Mouse (Mus musculus): ENCODE measurements around the gene Cdkal1. TPM values are rescaled to one million over a fixed set of nuclear protein-coding genes. Genes with fewer than 3 reads are reported as not detected.

Gene Cdkal1
- total and polyA plus RNA-seq, 3 experiments: 3.9 to 30.3 (median 29.9) TPM

- 90% methylated on average over 4 of the region's 4 CpGs for WGBS
- Histone ChIP-seq H3K36me3 (ENCODE audit: control insufficient read depth, insufficient read depth, low read length) (no peaks in the 10 kb centered on the region), H3K9ac (ENCODE audit: low read depth, low read length) (no peak overlapping the region), H3K79me2 (replicated peaks; ENCODE audit: control insufficient read depth, insufficient read depth, low read length) (no peaks in the 10 kb centered on the region), H3K27ac (no peak overlapping the region), H3K4me1 (ENCODE audit: control insufficient read depth, insufficient read depth, low read length) (no peaks in the 10 kb centered on the region), H3K27me3 (ENCODE audit: control insufficient read depth, insufficient read depth, low read length) (no peaks in the 10 kb centered on the region), H3K4me3 (no peak overlapping the region)
- DNase-seq: no peak
- intact Hi-C loops (cut with DNase I): no loop called here
- no peak for TF ChIP-seq EP300 (IDR thresholded peaks at IDR 0.05; ENCODE audit: insufficient read depth, low read depth, low read length)
- no peak for TF ChIP-seq CTCF (IDR thresholded peaks at IDR 0.05)
- TF ChIP-seq POLR2A (IDR thresholded peaks at IDR 0.05; ENCODE audit: insufficient read depth, low read depth, low read length): no peak
Measured at GRCm38 (mm10) chr13:29262164-29262563, 593.3 kb downstream of the Cdkal1 start.

- Histone ChIP-seq H3K9ac (ENCODE audit: low read depth, low read length) (no peak overlapping the region), H3K27me3 (ENCODE audit: control insufficient read depth, insufficient read depth, low read length) (no peaks in the 10 kb centered on the region), H3K36me3 (ENCODE audit: control insufficient read depth, insufficient read depth, low read length) (no peaks in the 10 kb centered on the region), H3K4me1 (ENCODE audit: control insufficient read depth, insufficient read depth, low read length) (no peaks in the 10 kb centered on the region), H3K27ac (no peak overlapping the region), H3K79me2 (replicated peaks; ENCODE audit: control insufficient read depth, insufficient read depth, low read length) (no peaks in the 10 kb centered on the region), H3K4me3 (no peak overlapping the region)
- DNase-seq: no peak
- WGBS: 80% methylated on average over 4 of the region's 4 CpGs
- no peak for TF ChIP-seq CTCF (IDR thresholded peaks at IDR 0.05)
- TF ChIP-seq EP300 (IDR thresholded peaks at IDR 0.05; ENCODE audit: insufficient read depth, low read depth, low read length): no peak
- TF ChIP-seq POLR2A (IDR thresholded peaks at IDR 0.05; ENCODE audit: insufficient read depth, low read depth, low read length): no peak
- intact Hi-C loops (cut with DNase I): no loop called here
Measured at GRCm38 (mm10) chr13:29248535-29248934, 606.9 kb downstream of the Cdkal1 start.

- no peak for DNase-seq
- TF ChIP-seq EP300 (IDR thresholded peaks at IDR 0.05; ENCODE audit: insufficient read depth, low read depth, low read length) (no peak), POLR2A (IDR thresholded peaks at IDR 0.05; ENCODE audit: insufficient read depth, low read depth, low read length) (no peak), CTCF (IDR thresholded peaks at IDR 0.05) (no peak)
- Histone ChIP-seq H3K36me3 (ENCODE audit: control insufficient read depth, insufficient read depth, low read length) (no peaks in the 10 kb centered on the region), H3K27me3 (ENCODE audit: control insufficient read depth, insufficient read depth, low read length) (no peaks in the 10 kb centered on the region), H3K79me2 (replicated peaks; ENCODE audit: control insufficient read depth, insufficient read depth, low read length) (no peaks in the 10 kb centered on the region), H3K4me1 (ENCODE audit: control insufficient read depth, insufficient read depth, low read length) (no peaks in the 10 kb centered on the region), H3K4me3 (no peak overlapping the region), H3K27ac (no peak overlapping the region), H3K9ac (ENCODE audit: low read depth, low read length) (no peak overlapping the region)
- intact Hi-C loops (cut with DNase I): no loop called here
- 66% methylated on average over 3 of the region's 3 CpGs for WGBS
Measured at GRCm38 (mm10) chr13:29247800-29248199, 607.7 kb downstream of the Cdkal1 start.

- Histone ChIP-seq H3K4me1 (ENCODE audit: control insufficient read depth, insufficient read depth, low read length) (no peaks in the 10 kb centered on the region), H3K27ac (no peak overlapping the region), H3K9ac (ENCODE audit: low read depth, low read length) (no peak overlapping the region), H3K79me2 (replicated peaks; ENCODE audit: control insufficient read depth, insufficient read depth, low read length) (no peaks in the 10 kb centered on the region), H3K27me3 (ENCODE audit: control insufficient read depth, insufficient read depth, low read length) (no peaks in the 10 kb centered on the region), H3K4me3 (no peak overlapping the region), H3K36me3 (ENCODE audit: control insufficient read depth, insufficient read depth, low read length) (no peaks in the 10 kb centered on the region)
- intact Hi-C loops (cut with DNase I): no loop called here
- 60% methylated on average over 4 of the region's 4 CpGs for WGBS
- no peak for DNase-seq
- no peak for TF ChIP-seq CTCF (IDR thresholded peaks at IDR 0.05)
- TF ChIP-seq POLR2A (IDR thresholded peaks at IDR 0.05; ENCODE audit: insufficient read depth, low read depth, low read length): no peak
- no peak for TF ChIP-seq EP300 (IDR thresholded peaks at IDR 0.05; ENCODE audit: insufficient read depth, low read depth, low read length)
Measured at GRCm38 (mm10) chr13:29235065-29235464, 620.4 kb downstream of the Cdkal1 start.

GRCm38 (mm10) chr13:29234442-29234841 lies 621.0 kb downstream of the Cdkal1 start:
- Histone ChIP-seq H3K4me3 (no peak overlapping the region), H3K4me1 (ENCODE audit: control insufficient read depth, insufficient read depth, low read length) (no peaks in the 10 kb centered on the region), H3K79me2 (replicated peaks; ENCODE audit: control insufficient read depth, insufficient read depth, low read length) (no peaks in the 10 kb centered on the region), H3K27me3 (ENCODE audit: control insufficient read depth, insufficient read depth, low read length) (no peaks in the 10 kb centered on the region), H3K36me3 (ENCODE audit: control insufficient read depth, insufficient read depth, low read length) (no peaks in the 10 kb centered on the region), H3K9ac (ENCODE audit: low read depth, low read length) (no peak overlapping the region), H3K27ac (no peak overlapping the region)
- no peak for DNase-seq
- no peak for TF ChIP-seq EP300 (IDR thresholded peaks at IDR 0.05; ENCODE audit: insufficient read depth, low read depth, low read length)
- TF ChIP-seq POLR2A (IDR thresholded peaks at IDR 0.05; ENCODE audit: insufficient read depth, low read depth, low read length): no peak
- no peak for TF ChIP-seq CTCF (IDR thresholded peaks at IDR 0.05)
- 77% methylated on average over 4 of the region's 4 CpGs for WGBS
- intact Hi-C loops (cut with DNase I): no loop called here

GRCm38 (mm10) chr13:29233970-29234369 lies 621.5 kb downstream of the Cdkal1 start:
- 83% methylated on average over 11 of the region's 11 CpGs for WGBS

More at GRCm38 (mm10) chr13:29233970-29234369, 621.5 kb downstream of the Cdkal1 start:
- Histone ChIP-seq H3K27ac (no peak overlapping the region), H3K36me3 (ENCODE audit: control insufficient read depth, insufficient read depth, low read length) (no peaks in the 10 kb centered on the region), H3K4me1 (ENCODE audit: control insufficient read depth, insufficient read depth, low read length) (no peaks in the 10 kb centered on the region), H3K79me2 (replicated peaks; ENCODE audit: control insufficient read depth, insufficient read depth, low read length) (no peaks in the 10 kb centered on the region), H3K27me3 (ENCODE audit: control insufficient read depth, insufficient read depth, low read length) (no peaks in the 10 kb centered on the region), H3K9ac (ENCODE audit: low read depth, low read length) (no peak overlapping the region), H3K4me3 (no peak overlapping the region)
- intact Hi-C loops (cut with DNase I): no loop called here
- DNase-seq: no peak
- TF ChIP-seq POLR2A (IDR thresholded peaks at IDR 0.05; ENCODE audit: insufficient read depth, low read depth, low read length): no peak
- no peak for TF ChIP-seq CTCF (IDR thresholded peaks at IDR 0.05)
- no peak for TF ChIP-seq EP300 (IDR thresholded peaks at IDR 0.05; ENCODE audit: insufficient read depth, low read depth, low read length)
